Mouse (Mus musculus) heart, embryonic 13.5 days (tissue): ENCODE results near the gene Ap1ar. TPM values are rescaled to one million over a fixed set of nuclear protein-coding genes. Genes with fewer than 3 reads are reported as not detected.
A peak's percentile ranks its signal among the peaks of the same experiment; 100 is the strongest.

Experiments used
- ATAC-seq: fragments of 200-750 bp; cut with Nextera tagmentation; 2 replicates; pipeline ENCODE4 v1.8.0; 2017; ENCODE audit warnings: moderate TSS enrichment; ENCODE audit not compliant: insufficient number of reproducible peaks, low FRiP score, low TSS enrichment; ENCODE audit errors: extremely low read depth
- H3K27ac ChIP-seq: fragments of 300-500 bp; sonication (generic); replicated peaks from 2 replicates; pipeline ENCODE4 v1.5.1; 2015; ENCODE audit warnings: moderate library complexity, mild to moderate bottlenecking, inconsistent platforms
- H3K27me3 ChIP-seq: fragments of 300-500 bp; sonication (generic); replicated peaks from 2 replicates; pipeline ENCODE4 v1.6.1; 2015; ENCODE audit warnings: mild to moderate bottlenecking, inconsistent platforms
- H3K36me3 ChIP-seq: fragments of 300-500 bp; sonication (generic); 2 replicates; pipeline ENCODE4 v1.6.1; 2015; ENCODE audit warnings: mild to moderate bottlenecking, inconsistent platforms
- H3K4me1 ChIP-seq: fragments of 300-500 bp; sonication (generic); 2 replicates; pipeline ENCODE4 v1.6.1; 2015; ENCODE audit warnings: inconsistent platforms
- H3K4me2 ChIP-seq: fragments of 300-500 bp; sonication (generic); 2 replicates; pipeline ENCODE4 v1.6.1; 2015; ENCODE audit warnings: inconsistent platforms, mild to moderate bottlenecking, moderate library complexity
- H3K4me3 ChIP-seq: fragments of 300-500 bp; sonication (generic); 2 replicates; pipeline ENCODE4 v1.5.1; 2015; ENCODE audit warnings: moderate library complexity, mild to moderate bottlenecking, inconsistent platforms
- H3K9ac ChIP-seq: fragments of 300-500 bp; sonication (generic); 2 replicates; pipeline ENCODE4 v1.6.1; 2015; ENCODE audit warnings: inconsistent platforms, mild to moderate bottlenecking, moderate library complexity
- H3K9me3 ChIP-seq: fragments of 300-500 bp; sonication (generic); 2 replicates; pipeline ENCODE4 v1.6.1; 2016; ENCODE audit warnings: inconsistent platforms
- WGBS: fragments of 180-500 bp; shearing (Covaris S2); methylation state at CpG from one replicate; pipeline ENCODE4 v1.1.7; 2015; ENCODE audit warnings: mixed read lengths; 5-methylcytosine and 5-hydroxymethylcytosine counted together
- polyA plus RNA-seq: library from polyadenylated mRNA; unstranded; fragments of >200 nt; fragmentation: Nextera tagmentation; extraction: Ambion mirVana; gene quantifications from 2 replicates; pipeline ENCODE4 v1.2.1, GENCODE M21; 2015

Ap1ar gene
- polyA plus RNA-seq, 1 experiment from 2014 or later, result 27.5 TPM

DNA sequence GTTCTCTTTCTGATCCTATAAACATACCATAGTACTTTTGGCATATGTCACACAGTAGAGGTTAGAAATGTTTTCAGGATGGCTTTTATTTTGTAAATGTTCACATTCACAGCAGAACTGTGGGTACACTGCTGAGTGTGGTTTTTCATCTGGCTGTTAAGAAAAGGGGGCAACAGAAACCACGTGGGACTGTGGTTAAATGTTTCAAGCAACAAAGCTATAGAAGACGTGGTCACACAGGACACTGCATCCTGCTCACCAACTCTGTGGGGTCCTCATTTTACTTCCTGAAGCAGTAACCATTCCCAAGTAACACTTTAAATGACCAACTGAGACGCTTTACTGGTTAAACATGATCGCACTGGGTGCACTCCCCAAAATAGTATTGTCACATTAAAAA, 25.2 kb upstream of the Ap1ar start:
- no peaks in the 10 kb centered on the region for H3K36me3 ChIP-seq
- H3K27ac ChIP-seq, result no peak overlapping the region
- no peak overlapping the region for H3K9ac ChIP-seq
- no peak overlapping the region for H3K4me3 ChIP-seq
- peaks cover 12% of the 10 kb centered on the region for H3K4me1 ChIP-seq
- no peak for ATAC-seq
- H3K4me2 ChIP-seq, result no peak overlapping the region
- no peaks in the 10 kb centered on the region for H3K9me3 ChIP-seq
- H3K27me3 ChIP-seq, result 0 out of 2 replicates have a peak, but pooled peaks cover 3% of the 10 kb centered on the region
- 71% methylated on average over 4 of the region's 4 CpGs for WGBS

DNA sequence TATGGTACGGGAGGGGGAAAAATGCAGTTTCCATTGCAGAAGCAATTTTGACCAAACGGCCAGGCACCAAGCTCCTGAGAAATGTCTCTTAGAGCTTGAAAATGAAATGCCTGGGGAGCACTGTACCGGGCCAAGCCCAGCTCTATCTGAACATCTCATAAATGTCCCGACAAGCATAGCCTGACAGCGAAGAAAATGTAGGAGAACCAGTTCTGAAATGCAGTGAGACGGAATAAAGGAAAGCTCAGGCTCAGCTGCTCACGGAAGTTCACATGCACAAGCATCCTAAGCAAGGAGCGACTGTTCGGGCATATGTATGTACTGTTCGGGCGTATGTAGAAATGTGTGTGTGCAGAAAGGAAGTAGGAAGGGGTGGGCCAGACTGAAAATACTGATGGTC, 24.0 kb upstream of the Ap1ar start:
- H3K4me1 ChIP-seq, result peaks cover 12% of the 10 kb centered on the region
- H3K4me3 ChIP-seq, result no peak overlapping the region
- H3K36me3 ChIP-seq, result no peaks in the 10 kb centered on the region
- H3K9me3 ChIP-seq, result no peaks in the 10 kb centered on the region
- 86% methylated on average over 11 of the region's 11 CpGs for whole genome bisulfite sequencing
- no peak for ATAC-seq
- 0 out of 2 replicates have a peak, but pooled peaks cover 3% of the 10 kb centered on the region for H3K27me3 ChIP-seq
- H3K27ac ChIP-seq, result no peak overlapping the region
- no peak overlapping the region for H3K4me2 ChIP-seq
- no peak overlapping the region for H3K9ac ChIP-seq

- Histone ChIP-seq H3K9ac (no peak overlapping the region), H3K4me1 (peaks cover 7% of the 10 kb centered on the region), H3K27ac (no peak overlapping the region), H3K27me3 (peaks cover 26% of the 10 kb centered on the region), H3K4me3 (no peak overlapping the region), H3K9me3 (no peaks in the 10 kb centered on the region), H3K4me2 (peak overlapping the region; percentile 25; the same call in 1 of the 2 replicates), H3K36me3 (no peaks in the 10 kb centered on the region)
- ATAC-seq, result no peak
- 21% methylated on average over 15 of the region's 15 CpGs for WGBS
Observed at GRCm38 (mm10) chr3:127853431-127854206, 16.3 kb upstream of the Ap1ar start.

- Histone ChIP-seq H3K9me3 (no peaks in the 10 kb centered on the region), H3K4me2 (no peak overlapping the region), H3K27ac (no peak overlapping the region), H3K36me3 (no peaks in the 10 kb centered on the region), H3K9ac (no peak overlapping the region), H3K27me3 (peaks cover 25% of the 10 kb centered on the region), H3K4me3 (no peak overlapping the region), H3K4me1 (peaks cover 7% of the 10 kb centered on the region)
- 67% methylated on average over 9 of the region's 9 CpGs for WGBS
- ATAC-seq, result no peak
Observed at GRCm38 (mm10) chr3:127852722-127853121, 15.4 kb upstream of the Ap1ar start.

DNA sequence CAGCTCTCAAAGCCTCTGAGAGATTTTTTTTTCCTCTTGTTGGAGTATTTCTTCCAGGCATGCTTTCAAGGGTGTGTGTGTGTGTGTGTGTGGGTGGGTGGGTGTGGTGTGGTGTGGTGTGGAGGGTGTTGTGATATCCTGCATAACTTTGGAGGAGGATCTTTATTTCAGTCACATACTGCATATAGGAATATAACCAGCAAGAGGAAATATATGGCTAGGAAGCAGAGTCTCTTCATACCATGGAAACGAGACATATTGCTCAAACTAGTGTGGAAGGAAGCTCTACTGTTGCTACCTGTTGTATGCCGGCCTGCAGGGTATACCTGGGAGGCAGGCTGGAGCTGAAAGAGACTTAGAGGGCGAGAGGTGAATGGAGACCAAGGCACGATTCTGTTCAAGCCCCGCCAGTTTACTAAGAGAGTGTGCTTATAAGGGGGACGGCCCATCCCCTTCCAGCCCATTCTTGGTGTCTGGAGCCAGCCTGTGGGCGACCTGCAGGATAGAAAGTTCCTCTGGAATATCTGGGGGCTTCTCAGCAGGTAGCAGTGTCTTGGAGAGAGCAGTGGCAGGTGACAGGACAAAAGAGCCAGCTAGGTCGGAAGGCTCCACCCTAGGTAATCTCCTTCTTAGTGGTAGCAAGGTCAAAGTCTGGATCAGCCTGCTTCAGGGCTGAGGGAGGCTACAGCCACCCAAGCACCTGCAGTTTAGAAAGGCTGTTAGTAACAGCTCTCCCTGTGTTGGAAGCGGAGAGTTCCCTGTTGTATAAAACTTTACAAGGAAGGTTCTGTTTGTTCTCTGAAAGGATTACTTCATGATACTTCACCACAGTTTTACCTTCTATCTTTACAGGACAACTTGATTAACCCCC, 13.7 kb upstream of the Ap1ar start:
- ATAC-seq, result no peak
- 56% methylated on average over 9 of the region's 9 CpGs for WGBS
- no peak overlapping the region for H3K4me2 ChIP-seq

GRCm38 (mm10) chr3:127849922-127850321, 12.6 kb upstream of the Ap1ar start:
- ATAC-seq, result no peak
- Histone ChIP-seq H3K9me3 (peaks cover 5% of the 10 kb centered on the region; the same call in 1 of the 2 replicates), H3K36me3 (no peaks in the 10 kb centered on the region), H3K9ac (no peak overlapping the region), H3K27ac (no peak overlapping the region), H3K4me3 (no peak overlapping the region), H3K4me1 (peaks cover 7% of the 10 kb centered on the region), H3K27me3 (peaks cover 20% of the 10 kb centered on the region), H3K4me2 (no peak overlapping the region)
- WGBS, result 71% methylated on average over 5 of the region's 5 CpGs

More for the DNA sequence above, 13.7 kb upstream of the Ap1ar start:
- Histone ChIP-seq H3K27me3 (peaks cover 25% of the 10 kb centered on the region), H3K4me3 (no peak overlapping the region), H3K9me3 (peaks cover 3% of the 10 kb centered on the region; the same call in 1 of the 2 replicates), H3K27ac (no peak overlapping the region), H3K9ac (no peak overlapping the region), H3K36me3 (no peaks in the 10 kb centered on the region), H3K4me1 (peaks cover 7% of the 10 kb centered on the region)

- Histone ChIP-seq H3K4me3 (no peak overlapping the region), H3K4me2 (no peak overlapping the region), H3K27me3 (peaks cover 9% of the 10 kb centered on the region), H3K9me3 (peaks cover 5% of the 10 kb centered on the region; the same call in 1 of the 2 replicates), H3K36me3 (no peaks in the 10 kb centered on the region), H3K9ac (no peak overlapping the region), H3K27ac (no peak overlapping the region), H3K4me1 (no peaks in the 10 kb centered on the region)
- WGBS, result 66% methylated on average over 11 of the region's 11 CpGs
- ATAC-seq, result no peak
Observed at GRCm38 (mm10) chr3:127848088-127848808, 10.9 kb upstream of the Ap1ar start.

DNA sequence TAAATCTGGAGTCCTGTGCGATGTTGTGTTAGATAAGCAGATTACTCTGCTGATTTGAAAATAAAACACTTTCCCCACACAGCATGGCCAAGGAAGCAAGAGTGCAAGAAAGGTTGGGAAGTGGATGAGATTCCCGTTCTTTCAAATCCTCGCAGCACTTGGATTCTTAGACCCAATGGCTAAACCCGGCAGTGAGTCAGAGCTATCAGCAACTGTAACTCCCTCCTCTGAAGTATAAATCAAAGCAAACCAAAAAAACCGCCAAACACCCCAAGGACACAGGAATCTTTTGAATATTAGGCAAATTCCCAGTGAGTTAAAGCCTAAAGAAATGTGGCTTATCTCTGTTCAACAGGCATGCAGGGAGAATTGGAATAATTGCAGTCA, 6.6 kb upstream of the Ap1ar start:
- peaks cover 5% of the 10 kb centered on the region; the same call in 1 of the 2 replicates for H3K9me3 ChIP-seq
- no peak overlapping the region for H3K4me3 ChIP-seq
- no peak overlapping the region for H3K27ac ChIP-seq
- no peaks in the 10 kb centered on the region for H3K4me1 ChIP-seq
- WGBS, result 53% methylated on average over 5 of the region's 5 CpGs
- no peaks in the 10 kb centered on the region for H3K36me3 ChIP-seq
- peaks cover 16% of the 10 kb centered on the region for H3K27me3 ChIP-seq
- ATAC-seq, result no peak
- H3K4me2 ChIP-seq, result no peak overlapping the region
- no peak overlapping the region for H3K9ac ChIP-seq

DNA sequence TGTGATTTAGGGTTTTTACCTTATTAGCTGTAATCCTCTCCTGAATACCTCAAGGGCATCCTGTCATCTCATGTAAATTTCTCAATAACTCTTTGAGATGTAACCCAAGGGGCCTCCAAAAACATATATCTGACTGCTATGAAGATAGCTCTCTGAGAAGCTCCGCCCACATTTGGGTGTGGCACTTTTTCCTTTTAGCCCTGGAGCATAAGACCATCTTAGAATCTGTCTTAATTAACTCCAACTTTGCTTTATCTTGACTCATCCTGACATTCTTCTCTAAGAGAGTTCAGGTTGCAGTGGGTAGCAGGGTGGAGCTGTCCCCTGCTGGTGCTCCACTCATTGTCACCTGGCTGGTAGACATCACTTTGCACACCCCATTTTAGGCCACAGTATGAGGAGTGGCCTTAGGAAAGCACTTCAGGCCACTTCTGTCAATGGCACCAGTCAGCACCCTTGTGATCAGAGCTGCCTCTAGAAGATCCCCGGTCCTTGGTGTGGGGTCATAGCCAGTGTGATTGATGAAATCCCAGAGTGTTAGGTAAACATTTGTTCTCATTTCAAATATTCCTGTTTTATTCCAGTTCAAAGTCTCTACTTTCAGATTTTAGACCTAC, 6.1 kb upstream of the Ap1ar start:
- no peaks in the 10 kb centered on the region for H3K36me3 ChIP-seq
- H3K4me1 ChIP-seq, result peaks cover under 1% of the 10 kb centered on the region
- H3K4me2 ChIP-seq, result no peak overlapping the region
- H3K9ac ChIP-seq, result no peak overlapping the region
- no peak overlapping the region for H3K4me3 ChIP-seq
- WGBS, result 59% methylated on average over 2 of the region's 2 CpGs
- H3K27ac ChIP-seq, result no peak overlapping the region
- H3K27me3 ChIP-seq, result peaks cover 16% of the 10 kb centered on the region
- ATAC-seq, result no peak
- peaks cover 5% of the 10 kb centered on the region; the same call in 1 of the 2 replicates for H3K9me3 ChIP-seq

- Histone ChIP-seq H3K4me3 (no peak overlapping the region), H3K4me1 (peaks cover 7% of the 10 kb centered on the region), H3K4me2 (no peak overlapping the region), H3K9me3 (peaks cover 5% of the 10 kb centered on the region; the same call in 1 of the 2 replicates), H3K36me3 (no peaks in the 10 kb centered on the region), H3K27ac (no peak overlapping the region), H3K9ac (no peak overlapping the region), H3K27me3 (peaks cover 16% of the 10 kb centered on the region)
- 81% methylated on average over 8 of the region's 8 CpGs for WGBS
- ATAC-seq, result no peak
Observed at GRCm38 (mm10) chr3:127841926-127842325, 4.6 kb upstream of the Ap1ar start.
